Mouse (Mus musculus) heart, adult 2 months (tissue): ENCODE data around the gene Lmna. TPM values are rescaled to one million over a fixed set of nuclear protein-coding genes. Genes with fewer than 3 reads are reported as not detected.

Experiments used
- DNase-seq, 2 experiments: peaks; one replicate each; pipeline ENCODE4 v3.0.0; 2021
- H3K27ac ChIP-seq: fragments of 200-600 bp; 2 replicates; pipeline ENCODE4 v1.8.1; 2022
- H3K27me3 ChIP-seq: fragments of 200-500 bp; 2 replicates; pipeline ENCODE4 v1.6.1; 2012; ENCODE audit warnings: mild to moderate bottlenecking, low read length, inconsistent platforms, mixed read lengths; ENCODE audit not compliant: control insufficient read depth, insufficient read depth
- H3K36me3 ChIP-seq: fragments of 200-500 bp; 2 replicates; pipeline ENCODE4 v1.6.1; 2012; ENCODE audit warnings: low read length, inconsistent platforms; ENCODE audit not compliant: control insufficient read depth, insufficient read depth
- H3K4me1 ChIP-seq: fragments of 200-500 bp; 2 replicates; pipeline ENCODE4 v1.6.1; 2011; ENCODE audit warnings: low read length; ENCODE audit not compliant: control insufficient read depth, insufficient read depth
- H3K4me3 ChIP-seq: fragments of 200-600 bp; 2 replicates; pipeline ENCODE4 v1.8.1; 2022
- H3K79me2 ChIP-seq: fragments of 200-500 bp; replicated peaks from 2 replicates; pipeline ENCODE4 v1.6.1; 2012; ENCODE audit warnings: mild to moderate bottlenecking, inconsistent platforms, low read length, moderate library complexity, mixed read lengths; ENCODE audit not compliant: control insufficient read depth, insufficient read depth
- H3K9ac ChIP-seq: fragments of 200-500 bp; 2 replicates; pipeline ENCODE4 v1.6.1; 2012; ENCODE audit warnings: low read depth, mild to moderate bottlenecking, control low read depth, inconsistent platforms, low read length, mixed read lengths
- CTCF ChIP-seq: fragments of 200-600 bp; IDR thresholded peaks from 2 replicates; pipeline ENCODE4 v1.8.1; 2022; ENCODE audit warnings: antibody characterized with exemption, mild to moderate bottlenecking, moderate library complexity
- EP300 ChIP-seq: fragments of 200-500 bp; IDR thresholded peaks from 2 replicates; pipeline ENCODE4 v1.6.1; 2011; ENCODE audit warnings: low read depth, low read length, control low read depth; ENCODE audit not compliant: insufficient read depth
- POLR2A ChIP-seq: fragments of 200-500 bp; IDR thresholded peaks from 2 replicates; pipeline ENCODE4 v1.6.1; 2011; ENCODE audit warnings: mild to moderate bottlenecking, low read depth, low read length, control low read depth; ENCODE audit not compliant: insufficient read depth
- WGBS: fragments of 180-500 bp; shearing (Covaris S2); methylation state at CpG from one replicate; pipeline ENCODE4 v1.1.7; 2018; 5-methylcytosine and 5-hydroxymethylcytosine counted together
- intact Hi-C: fragments of 180-260 bp; cut with DNase I; formaldehyde crosslinking; loops from one replicate; pipeline ENCODE4 v1.15.1; 2025
- polyA plus RNA-seq: library from polyadenylated mRNA; depleted of rRNA; stranded (reverse); fragments of >200 nt; gene quantifications from 2 replicates; pipeline ENCODE4 v1.2.3, GENCODE M21; 2012
- total RNA-seq, 2 experiments: library from RNA; stranded (reverse); gene quantifications; 2 replicates each; pipeline ENCODE4 v1.2.3; 2021

Lmna gene
- total and polyA plus RNA-seq, 3 experiments, result 85.2 to 138 (median 117) TPM

DNA sequence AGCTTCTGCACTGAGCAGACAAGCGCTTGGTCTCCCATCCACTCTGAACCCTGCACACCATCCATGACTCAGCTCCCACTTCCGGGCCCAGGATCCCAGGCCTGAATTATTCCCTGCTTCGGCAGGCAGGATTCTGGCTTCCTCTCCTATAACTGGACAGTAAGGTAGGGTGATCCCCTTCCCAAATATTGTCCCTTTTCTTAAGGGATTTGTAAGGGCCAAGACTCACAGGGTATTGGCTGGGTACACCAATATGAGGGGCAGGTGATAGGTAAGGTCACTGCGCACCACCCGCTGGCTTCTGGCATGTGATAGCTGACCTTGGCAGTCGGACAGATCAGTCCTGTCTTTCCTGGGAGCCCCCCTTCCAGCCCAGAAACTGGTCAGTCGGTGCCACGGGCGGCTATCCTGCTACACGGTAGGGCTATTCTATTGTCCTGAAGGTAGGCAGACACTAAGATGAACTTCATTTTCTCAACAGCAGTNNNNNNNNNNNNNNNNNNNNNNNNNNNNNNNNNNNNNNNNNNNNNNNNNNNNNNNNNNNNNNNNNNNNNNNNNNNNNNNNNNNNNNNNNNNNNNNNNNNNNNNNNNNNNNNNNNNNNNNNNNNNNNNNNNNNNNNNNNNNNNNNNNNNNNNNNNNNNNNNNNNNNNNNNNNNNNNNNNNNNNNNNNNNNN is 13.9 kb downstream of the Lmna start:
- Histone ChIP-seq H3K79me2 (peaks cover 6% of the 10 kb centered on the region; the same call in 1 of the 2 replicates), H3K9ac (peak overlapping the region; percentile 58), H3K27me3 (no peaks in the 10 kb centered on the region), H3K36me3 (peaks cover 26% of the 10 kb centered on the region), H3K27ac (peak overlapping the region; percentile 98), H3K4me1 (peaks cover 38% of the 10 kb centered on the region), H3K4me3 (0 out of 2 replicates have a peak overlapping the region, but pooled peaks have one; percentile 11)
- DNase-seq, result peak in 1 of 2 experiments; percentile 55
- TF ChIP-seq POLR2A (no peak), CTCF (no peak), EP300 (no peak)
- WGBS, result 31% methylated on average over 10 of the region's 10 CpGs
- intact Hi-C loops, result no loop called here

DNA sequence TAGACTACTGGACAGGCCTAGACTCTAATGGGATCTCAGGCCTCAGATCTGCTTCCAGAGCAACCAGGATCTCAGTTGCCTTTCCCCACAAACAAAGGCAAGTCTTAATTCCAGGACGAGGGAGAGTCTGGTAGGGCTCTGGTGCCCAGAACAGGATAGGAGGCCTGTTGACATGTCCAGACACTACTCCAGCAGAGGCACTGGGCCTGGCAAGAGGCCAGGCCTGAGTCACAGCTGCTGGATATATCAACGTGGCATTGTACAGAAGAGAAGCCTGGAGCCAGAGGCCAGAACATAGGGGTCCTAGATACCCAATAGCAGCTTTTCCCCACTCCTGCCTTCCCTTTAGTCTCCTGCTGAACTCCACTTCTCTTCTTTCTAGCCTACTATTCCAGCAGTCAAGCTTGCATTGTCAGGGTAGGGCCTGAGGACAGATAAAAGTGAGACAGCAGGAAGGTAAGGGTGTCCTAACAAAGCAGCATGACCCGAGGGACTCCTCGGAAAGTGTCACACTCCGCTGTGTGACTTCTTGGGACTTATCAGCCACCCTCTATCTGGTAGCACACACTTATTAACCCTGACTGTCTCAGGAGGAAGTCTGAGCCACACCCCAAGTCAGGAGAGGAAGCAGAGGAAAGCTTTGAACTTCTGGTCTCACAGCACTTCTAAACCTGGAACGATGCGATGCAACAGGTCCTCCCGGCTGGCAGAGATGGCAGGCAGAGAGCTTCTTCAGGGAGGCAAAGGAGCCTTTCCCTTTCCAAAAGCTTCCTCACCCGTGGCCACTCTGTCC is 14.7 kb downstream of the Lmna start:
- peaks cover 28% of the 10 kb centered on the region for H3K36me3 ChIP-seq
- intact Hi-C loops, result no loop called here
- peak; percentile 75 to 83 for DNase-seq
- no peaks in the 10 kb centered on the region for H3K27me3 ChIP-seq
- H3K27ac ChIP-seq, result peak overlapping the region; percentile 98
- no peak overlapping the region for H3K4me3 ChIP-seq
- 0 out of 2 replicates have a peak, but pooled peaks have one; percentile 11 for TF ChIP-seq POLR2A
- TF ChIP-seq EP300, result 0 out of 2 replicates have a peak, but pooled peaks have one; percentile 46
- no peak for TF ChIP-seq CTCF
- H3K79me2 ChIP-seq, result peaks cover 3% of the 10 kb centered on the region; the same call in 1 of the 2 replicates
- H3K9ac ChIP-seq, result peak overlapping the region; percentile 8
- WGBS, result 9% methylated on average over 9 of the region's 9 CpGs
- peaks cover 42% of the 10 kb centered on the region for H3K4me1 ChIP-seq

DNA sequence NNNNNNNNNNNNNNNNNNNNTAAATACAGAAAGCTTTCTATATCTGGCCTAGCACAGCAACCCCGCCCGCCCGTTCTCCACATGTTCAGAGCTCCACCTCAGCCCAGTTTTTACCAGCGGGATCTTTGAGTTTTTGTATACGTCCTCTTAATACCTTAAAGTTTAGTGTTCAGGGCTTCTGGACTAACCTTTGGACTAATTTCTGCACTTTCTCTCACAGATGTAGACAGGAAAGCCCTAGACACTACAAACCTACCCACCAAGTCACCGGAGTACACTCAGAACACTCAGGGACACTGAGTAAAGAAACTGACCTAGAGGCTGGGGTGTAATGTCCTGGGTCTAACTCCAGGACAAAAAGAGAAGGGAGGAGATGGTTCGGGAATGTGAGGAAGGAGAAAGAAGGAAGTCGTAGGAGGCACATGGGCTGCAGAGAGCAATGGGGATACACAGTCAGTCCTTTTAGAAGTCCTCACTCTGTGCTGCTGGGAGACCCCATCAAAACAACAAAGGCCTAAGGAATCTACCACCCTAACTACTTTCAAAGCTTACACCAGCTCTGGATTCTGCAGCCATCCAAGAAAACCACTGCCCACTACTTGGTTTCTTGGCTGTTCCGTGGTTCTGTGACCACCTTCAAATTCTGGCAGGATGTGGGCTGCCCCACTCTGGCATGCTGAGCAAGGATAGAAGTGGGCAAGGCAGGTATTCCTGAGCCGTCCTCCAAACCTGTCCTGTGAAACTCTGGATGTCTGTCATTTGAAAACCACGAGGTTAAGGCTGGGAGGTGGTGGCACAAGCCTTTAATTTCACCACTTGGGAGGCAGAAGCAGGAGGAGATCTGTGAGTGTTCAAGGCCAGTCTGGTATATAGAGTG is 15.8 kb downstream of the Lmna start:
- peak overlapping the region; percentile 98 for H3K27ac ChIP-seq
- no peaks in the 10 kb centered on the region for H3K27me3 ChIP-seq
- H3K9ac ChIP-seq, result peak overlapping the region; percentile 23; the same call in 1 of the 2 replicates
- 46% methylated on average over 11 of the region's 11 CpGs for WGBS
- intact Hi-C loops, result loop anchor here (2.0 kb wide), 1 partner anchor 15 kb away; the partner anchor contains the start of gene Lmna
- H3K36me3 ChIP-seq, result peaks cover 28% of the 10 kb centered on the region
- H3K79me2 ChIP-seq, result peaks cover 3% of the 10 kb centered on the region; the same call in 1 of the 2 replicates
- H3K4me3 ChIP-seq, result peak overlapping the region; percentile 64; the same call in 1 of the 2 replicates
- TF ChIP-seq POLR2A (no peak), CTCF (no peak), EP300 (no peak)
- H3K4me1 ChIP-seq, result peaks cover 46% of the 10 kb centered on the region
- DNase-seq, result peak in 1 of 2 experiments; percentile 32

DNA sequence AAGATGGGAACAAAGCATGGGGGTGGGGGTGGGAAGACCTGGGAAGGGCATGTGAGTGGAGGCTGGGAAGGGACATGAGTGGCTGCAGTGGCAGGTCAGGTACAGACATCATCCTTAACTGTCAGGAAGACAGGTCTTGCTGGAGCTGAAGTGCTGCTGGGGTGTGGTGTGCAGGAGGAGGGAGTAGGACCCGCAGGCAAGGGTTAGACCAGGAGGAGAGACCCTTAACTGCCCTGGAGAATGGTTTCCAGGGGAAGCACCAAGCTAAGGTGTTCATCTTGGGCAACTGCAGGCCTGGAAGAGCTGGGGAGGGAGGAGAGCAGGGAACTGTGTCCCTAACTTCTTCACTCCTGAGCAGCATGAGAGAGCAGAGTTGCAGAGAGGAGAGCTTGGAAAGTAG is 22.4 kb downstream of the Lmna start:
- Histone ChIP-seq H3K36me3 (peaks cover 4% of the 10 kb centered on the region; the same call in 1 of the 2 replicates), H3K4me3 (no peak overlapping the region), H3K4me1 (peaks cover 19% of the 10 kb centered on the region), H3K9ac (no peak overlapping the region), H3K79me2 (no peaks in the 10 kb centered on the region), H3K27me3 (no peaks in the 10 kb centered on the region), H3K27ac (no peak overlapping the region)
- WGBS, result 85% methylated on average over 1 of the region's 1 CpGs
- TF ChIP-seq EP300 (no peak), POLR2A (no peak), CTCF (no peak)
- intact Hi-C loops, result no loop called here
- DNase-seq, result no peak

DNA sequence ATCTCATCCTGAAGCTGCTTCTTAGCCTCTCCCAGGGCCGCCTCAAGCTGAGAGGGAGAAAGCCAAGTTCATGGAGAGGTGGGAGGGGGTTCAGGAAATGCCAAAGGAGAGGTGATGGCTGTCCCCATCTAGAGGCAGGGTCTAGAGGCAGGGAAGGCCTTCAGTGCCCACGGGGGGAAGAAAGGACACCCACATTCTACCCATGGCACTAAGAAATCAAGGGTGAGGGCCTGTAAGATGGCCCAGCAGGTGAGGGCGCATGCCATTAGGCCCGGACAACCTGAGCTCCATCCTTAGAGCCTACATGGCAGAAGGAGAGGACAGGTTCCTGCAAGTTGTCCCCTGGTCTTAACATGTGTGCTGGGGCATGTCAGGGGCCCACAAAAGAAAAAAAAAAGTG is 22.9 kb downstream of the Lmna start:
- H3K4me1 ChIP-seq, result peaks cover 19% of the 10 kb centered on the region
- peaks cover 4% of the 10 kb centered on the region; the same call in 1 of the 2 replicates for H3K36me3 ChIP-seq
- no peaks in the 10 kb centered on the region for H3K79me2 ChIP-seq
- intact Hi-C loops, result no loop called here
- no peak overlapping the region for H3K4me3 ChIP-seq
- no peaks in the 10 kb centered on the region for H3K27me3 ChIP-seq
- no peak for DNase-seq
- 82% methylated on average over 4 of the region's 4 CpGs for WGBS
- H3K9ac ChIP-seq, result no peak overlapping the region
- TF ChIP-seq POLR2A, result no peak
- no peak overlapping the region for H3K27ac ChIP-seq
